Mouse (Mus musculus) kidney, postnatal 0 days (tissue): ENCODE measurements around the gene Znrd1as. TPM values are rescaled to one million over a fixed set of nuclear protein-coding genes. Genes with fewer than 3 reads are reported as not detected.
A peak's percentile ranks its signal among the peaks of the same experiment; 100 is the strongest.

Source experiments
- ATAC-seq: fragments of 200-750 bp; cut with Nextera tagmentation; replicated peaks from 2 replicates; pipeline ENCODE4 v1.8.0; 2017; ENCODE audit warnings: low read depth, moderate number of reproducible peaks, moderate TSS enrichment, moderate library complexity; ENCODE audit not compliant: low FRiP score
- DNase-seq: peaks from one replicate; pipeline ENCODE4 v3.0.0-alpha.2; 2016; ENCODE audit warnings: low spot score
- H3K27ac ChIP-seq: fragments of 300-500 bp; sonication (generic); 2 replicates; pipeline ENCODE4 v1.5.1; 2014; ENCODE audit warnings: mild to moderate bottlenecking
- H3K27me3 ChIP-seq: fragments of 300-500 bp; sonication (generic); 2 replicates; pipeline ENCODE4 v1.6.1; 2014; ENCODE audit warnings: low read length, mixed read lengths; ENCODE audit not compliant: insufficient read depth
- H3K36me3 ChIP-seq: fragments of 300-500 bp; sonication (generic); 2 replicates; pipeline ENCODE4 v1.6.1; 2014; ENCODE audit warnings: low read length, mixed read lengths; ENCODE audit not compliant: insufficient read depth
- H3K4me1 ChIP-seq: fragments of 300-500 bp; sonication (generic); replicated peaks from 2 replicates; pipeline ENCODE4 v1.6.1; 2014; ENCODE audit warnings: antibody characterized with exemption, low read length, mixed read lengths; ENCODE audit not compliant: insufficient read depth
- H3K4me2 ChIP-seq: fragments of 300-500 bp; sonication (generic); 2 replicates; pipeline ENCODE4 v1.6.1; 2014; ENCODE audit warnings: mild to moderate bottlenecking, low read length, moderate library complexity, mixed read lengths
- H3K4me3 ChIP-seq: fragments of 300-500 bp; sonication (generic); replicated peaks from 2 replicates; pipeline ENCODE4 v1.5.1; 2014; ENCODE audit warnings: low read depth, low read length
- H3K9ac ChIP-seq: fragments of 300-500 bp; sonication (generic); 2 replicates; pipeline ENCODE4 v1.6.1; 2014; ENCODE audit warnings: low read depth, low read length
- H3K9me3 ChIP-seq: fragments of 300-500 bp; sonication (generic); replicated peaks from 2 replicates; pipeline ENCODE4 v1.6.1; 2016; ENCODE audit warnings: low read length, inconsistent platforms, mixed read lengths
- CTCF ChIP-seq: IDR thresholded peaks from 2 replicates; pipeline ENCODE4 v1.5.1; 2016; ENCODE audit warnings: antibody characterized with exemption, low read depth, mild to moderate bottlenecking, moderate library complexity
- WGBS: fragments of 180-500 bp; shearing (Covaris S2); extraction: QIAGEN DNeasy Blood & Tissue Kit; methylation state at CpG from one replicate; pipeline ENCODE4 v1.1.7; 2014; 5-methylcytosine and 5-hydroxymethylcytosine counted together
- polyA plus RNA-seq: library from polyadenylated mRNA; unstranded; fragments of >200 nt; fragmentation: Nextera tagmentation; extraction: Ambion mirVana; gene quantifications from 2 replicates; pipeline ENCODE4 v1.2.1, GENCODE M21; 2015

Znrd1as gene
- polyA plus RNA-seq, 1 experiment from 2014 or later: 7.2 TPM

DNA sequence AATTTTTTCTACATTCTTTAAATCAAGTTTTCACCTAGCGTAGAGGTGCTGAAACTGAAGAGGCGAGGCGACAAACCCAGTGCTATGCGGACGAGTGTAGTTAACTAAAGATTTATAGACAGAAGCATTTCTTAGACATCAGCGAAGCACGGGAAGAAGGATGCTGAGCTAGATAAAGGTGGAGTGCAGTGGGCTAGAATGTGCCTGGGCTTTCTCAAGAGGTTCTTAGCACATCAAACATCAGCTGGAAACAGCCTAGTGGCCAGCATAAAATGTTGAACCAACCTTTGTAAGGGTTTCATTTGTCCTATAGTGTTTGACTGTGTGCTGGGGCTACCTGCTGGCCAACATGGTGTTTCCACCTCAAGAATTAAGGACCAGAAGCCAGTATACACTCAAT, 42.5 kb downstream of the Znrd1as start, which contains the start of gene Zfp57:
Gene Zfp57 (plus strand): TSS at position 301 of the 400 bp plus-strand sequence.
- no peak for ATAC-seq
- DNase-seq: no peak
- no peaks in the 10 kb centered on the region for H3K4me1 ChIP-seq
- peak within 1 kb of the TSS; percentile 70; the same call in 1 of the 2 replicates for H3K4me2 ChIP-seq
- no peak for TF ChIP-seq CTCF
- H3K4me3 ChIP-seq: peak within 1 kb of the TSS; percentile 56; the same call in 1 of the 2 replicates
- no peaks in the 10 kb centered on the region for H3K36me3 ChIP-seq
- H3K9ac ChIP-seq: no peak within 1 kb of the TSS
- H3K27ac ChIP-seq: no peak within 1 kb of the TSS
- H3K9me3 ChIP-seq: no peaks in the 10 kb centered on the region
- H3K27me3 ChIP-seq: no peaks in the 10 kb centered on the region
- WGBS: 85% methylated on average over 7 of the region's 7 CpGs

- H3K4me3 ChIP-seq: peak overlapping the region; percentile 56
- no peaks in the 10 kb centered on the region for H3K4me1 ChIP-seq
- H3K4me2 ChIP-seq: peak overlapping the region; percentile 70
- no peak for TF ChIP-seq CTCF
- under 1% methylated on average over 49 of the region's 49 CpGs for WGBS
- DNase-seq: peak; percentile 92
- H3K27ac ChIP-seq: peak overlapping the region; percentile 84
- no peaks in the 10 kb centered on the region for H3K27me3 ChIP-seq
- no peaks in the 10 kb centered on the region; the same call in 1 of the 2 replicates for H3K36me3 ChIP-seq
- H3K9me3 ChIP-seq: no peaks in the 10 kb centered on the region
- ATAC-seq: peak; percentile 79
- peak overlapping the region; percentile 64 for H3K9ac ChIP-seq
Measured at GRCm38 (mm10) chr17:37002364-37003330, 44.3 kb downstream of the Znrd1as start.

- peak overlapping the region; percentile 70 for H3K4me2 ChIP-seq
- ATAC-seq: no peak
- H3K27ac ChIP-seq: no peak overlapping the region
Measured at GRCm38 (mm10) chr17:37003366-37003765, 45.0 kb downstream of the Znrd1as start.

GRCm38 (mm10) chr17:37008161-37008560, 49.8 kb downstream of the Znrd1as start:
- H3K4me3 ChIP-seq: no peak overlapping the region
- peaks cover 7% of the 10 kb centered on the region; the same call in 1 of the 2 replicates for H3K36me3 ChIP-seq
- TF ChIP-seq CTCF: no peak

More at GRCm38 (mm10) chr17:37003366-37003765, 45.0 kb downstream of the Znrd1as start:
- 34% methylated on average over 4 of the region's 4 CpGs for WGBS
- Histone ChIP-seq H3K27me3 (no peaks in the 10 kb centered on the region), H3K9me3 (no peaks in the 10 kb centered on the region), H3K36me3 (no peaks in the 10 kb centered on the region; the same call in 1 of the 2 replicates), H3K9ac (peak overlapping the region; percentile 64), H3K4me1 (no peaks in the 10 kb centered on the region), H3K4me3 (peak overlapping the region; percentile 56)
- peak; percentile 21 for DNase-seq
- TF ChIP-seq CTCF: no peak

GRCm38 (mm10) chr17:37009460-37010042, 51.2 kb downstream of the Znrd1as start:
- no peak overlapping the region for H3K4me3 ChIP-seq
- H3K36me3 ChIP-seq: peaks cover 7% of the 10 kb centered on the region; the same call in 1 of the 2 replicates
- no peak for TF ChIP-seq CTCF
- H3K4me1 ChIP-seq: no peaks in the 10 kb centered on the region
- WGBS: 92% methylated on average over 17 of the region's 17 CpGs
- no peak overlapping the region for H3K9ac ChIP-seq
- no peak overlapping the region for H3K4me2 ChIP-seq
- no peak overlapping the region for H3K27ac ChIP-seq
- DNase-seq (no peak), ATAC-seq (no peak)
- H3K27me3 ChIP-seq: no peaks in the 10 kb centered on the region
- H3K9me3 ChIP-seq: no peaks in the 10 kb centered on the region

More at GRCm38 (mm10) chr17:37008161-37008560, 49.8 kb downstream of the Znrd1as start:
- Histone ChIP-seq H3K9me3 (no peaks in the 10 kb centered on the region), H3K27ac (no peak overlapping the region), H3K9ac (no peak overlapping the region), H3K4me1 (no peaks in the 10 kb centered on the region), H3K27me3 (no peaks in the 10 kb centered on the region), H3K4me2 (no peak overlapping the region)
- 82% methylated on average over 6 of the region's 6 CpGs for WGBS
- ATAC-seq: no peak
- DNase-seq: no peak

GRCm38 (mm10) chr17:37011719-37012118, 53.3 kb downstream of the Znrd1as start:
- TF ChIP-seq CTCF: no peak
- Histone ChIP-seq H3K9ac (no peak overlapping the region), H3K4me1 (no peaks in the 10 kb centered on the region), H3K27me3 (no peaks in the 10 kb centered on the region), H3K36me3 (peaks cover 7% of the 10 kb centered on the region; the same call in 1 of the 2 replicates), H3K4me3 (no peak overlapping the region), H3K9me3 (no peaks in the 10 kb centered on the region), H3K4me2 (no peak overlapping the region), H3K27ac (no peak overlapping the region)
- WGBS: 86% methylated on average over 3 of the region's 3 CpGs
- DNase-seq (no peak), ATAC-seq (no peak)
